Mouse (Mus musculus): Measurements from ENCODE around the gene Tas2r129. TPM values are rescaled to one million over a fixed set of nuclear protein-coding genes. Genes with fewer than 3 reads are reported as not detected.
"Not testable (repeated sequence)": the region's sequence is repeated elsewhere in the genome, so short reads cannot be mapped to it uniquely, and the experiment has no call there.

The Tas2r129 gene
- polyA plus RNA-seq (2016; fragmentation: Nextera tagmentation; extraction: Ambion mirVana): not detected in 2 replicates

GRCm38 (mm10) chr6:132950802-132951201 is at the start of gene Tas2r129:
Gene Tas2r129 (plus strand): TSS chr6:132951102.
- Histone ChIP-seq H3K9ac (no peak within 1 kb of the TSS), H3K36me3 (replicated peaks) (no peaks in the 10 kb centered on the region), H3K9me3 (no peaks in the 10 kb centered on the region), H3K27ac (no peak within 1 kb of the TSS), H3K4me1 (no peaks in the 10 kb centered on the region), H3K4me2 (no peak within 1 kb of the TSS), H3K4me3 (replicated peaks) (no peak within 1 kb of the TSS), H3K27me3 (no peaks in the 10 kb centered on the region)
- WGBS: 79% methylated on average over 2 of the region's 2 CpGs
- ATAC-seq (ENCODE audit: low FRiP score): no peak

GRCm38 (mm10) chr6:132909351-132909750 is 41.6 kb upstream of the Tas2r129 start, which contains the start of gene Tas2r125:
Gene Tas2r125 (plus strand): TSS chr6:132909651.
- no peaks in the 10 kb centered on the region for H3K4me1 ChIP-seq
- no peaks in the 10 kb centered on the region for H3K36me3 ChIP-seq (replicated peaks)
- ATAC-seq (ENCODE audit: low FRiP score): no peak
- no peak within 1 kb of the TSS for H3K4me2 ChIP-seq
- H3K9me3 ChIP-seq: no peaks in the 10 kb centered on the region
- 90% methylated on average over 3 of the region's 3 CpGs for WGBS
- H3K27me3 ChIP-seq: no peaks in the 10 kb centered on the region
- no peak within 1 kb of the TSS for H3K9ac ChIP-seq
- H3K4me3 ChIP-seq (replicated peaks): no peak within 1 kb of the TSS
- H3K27ac ChIP-seq: no peak within 1 kb of the TSS

DNA sequence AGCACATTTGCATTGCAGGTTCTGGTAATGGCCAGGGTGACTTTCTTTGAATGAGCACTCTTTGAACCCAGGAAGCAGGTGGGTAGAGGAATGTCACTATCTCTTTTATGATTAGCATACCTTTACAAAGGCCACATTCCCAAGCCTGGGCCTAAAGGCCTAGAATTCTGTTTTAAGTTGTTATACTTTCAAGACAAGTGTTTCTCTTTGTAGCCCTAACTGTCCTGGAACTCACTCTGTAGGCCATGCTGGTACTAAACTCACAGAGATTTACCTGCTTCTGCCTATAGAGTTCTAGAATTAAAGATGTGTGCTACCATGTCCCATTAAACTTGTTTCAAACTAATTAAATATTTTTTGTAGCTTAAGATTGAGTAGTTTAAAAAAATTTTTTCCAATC is 9.5 kb upstream of the Tas2r129 start:
- H3K27ac ChIP-seq; H3K9ac ChIP-seq; H3K4me2 ChIP-seq; H3K27me3 ChIP-seq; H3K9me3 ChIP-seq; H3K4me1 ChIP-seq; ATAC-seq (ENCODE audit: low FRiP score); H3K36me3 ChIP-seq (replicated peaks); H3K4me3 ChIP-seq (replicated peaks): not testable (repeated sequence)

DNA sequence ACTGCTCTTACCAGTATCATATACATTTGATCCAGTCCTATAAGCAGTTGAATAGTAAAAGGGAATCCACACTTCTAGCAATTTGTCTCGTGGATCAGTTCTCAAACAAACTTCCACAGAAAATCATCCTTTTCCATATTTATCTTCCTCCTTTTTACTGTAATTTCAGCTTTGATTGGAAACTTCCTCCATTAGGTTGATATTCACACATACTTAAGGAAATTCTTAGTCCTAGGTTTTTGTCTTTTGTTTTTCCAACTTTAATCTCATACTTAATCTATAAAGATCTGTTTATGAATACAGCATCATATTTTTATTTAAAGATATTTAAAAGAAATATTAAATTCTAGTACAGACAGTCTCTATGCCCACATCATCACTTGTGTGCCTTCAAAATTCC is 6.9 kb downstream of the Tas2r129 start, which contains the start of gene Tas2r131:
Gene Tas2r131, minus strand, starts transcription at position 101 of the 400 bp plus-strand sequence.
- no peak for ATAC-seq (ENCODE audit: low FRiP score)
- H3K4me1 ChIP-seq: no peaks in the 10 kb centered on the region
- WGBS: 71% methylated on average over 1 of the region's 1 CpGs
- no peaks in the 10 kb centered on the region for H3K9me3 ChIP-seq
- H3K27me3 ChIP-seq: no peaks in the 10 kb centered on the region
- no peak within 1 kb of the TSS for H3K9ac ChIP-seq
- no peak within 1 kb of the TSS for H3K4me2 ChIP-seq
- H3K4me3 ChIP-seq (replicated peaks): no peak within 1 kb of the TSS
- H3K27ac ChIP-seq: no peak within 1 kb of the TSS
- H3K36me3 ChIP-seq (replicated peaks): no peaks in the 10 kb centered on the region

GRCm38 (mm10) chr6:132980865-132981264 is 30.0 kb downstream of the Tas2r129 start, which contains the start of gene Tas2r109:
Gene Tas2r109 (minus strand): TSS chr6:132980965.
- Histone ChIP-seq H3K9me3 (no peaks in the 10 kb centered on the region), H3K27me3 (no peaks in the 10 kb centered on the region), H3K4me1 (no peaks in the 10 kb centered on the region), H3K4me2 (no peak within 1 kb of the TSS), H3K4me3 (replicated peaks) (no peak within 1 kb of the TSS), H3K9ac (no peak within 1 kb of the TSS), H3K27ac (no peak within 1 kb of the TSS), H3K36me3 (replicated peaks) (no peaks in the 10 kb centered on the region)
- ATAC-seq (ENCODE audit: low FRiP score): no peak
- 81% methylated on average over 2 of the region's 2 CpGs for WGBS

Other genes with a start within 250 kb of the Tas2r129 start
- gene Tas2r122, start 239.2 kb upstream of the Tas2r129 start, polyA plus RNA-seq (2016; fragmentation: Nextera tagmentation; extraction: Ambion mirVana): not detected in 2 replicates
- not detected in 2 replicates for gene Tas2r115, start 213.1 kb upstream of the Tas2r129 start, polyA plus RNA-seq (2016; fragmentation: Nextera tagmentation; extraction: Ambion mirVana)
- not detected in 2 replicates for gene Tas2r124, start 196.4 kb upstream of the Tas2r129 start, polyA plus RNA-seq (2016; fragmentation: Nextera tagmentation; extraction: Ambion mirVana)
- not detected in 2 replicates for gene Tas2r102, start 189.0 kb upstream of the Tas2r129 start, polyA plus RNA-seq (2016; fragmentation: Nextera tagmentation; extraction: Ambion mirVana)
- gene Tas2r136, start 172.9 kb upstream of the Tas2r129 start, polyA plus RNA-seq (2016; fragmentation: Nextera tagmentation; extraction: Ambion mirVana): not detected in 2 replicates
- not detected in 2 replicates for gene Tas2r117, start 148.3 kb upstream of the Tas2r129 start, polyA plus RNA-seq (2016; fragmentation: Nextera tagmentation; extraction: Ambion mirVana)
- not detected in 2 replicates for gene Tas2r123, start 104.0 kb upstream of the Tas2r129 start, polyA plus RNA-seq (2016; fragmentation: Nextera tagmentation; extraction: Ambion mirVana)
- gene Tas2r116, start 95.7 kb upstream of the Tas2r129 start, polyA plus RNA-seq (2016; fragmentation: Nextera tagmentation; extraction: Ambion mirVana): not detected in 2 replicates
- not detected in 2 replicates for gene Tas2r110, start 83.1 kb upstream of the Tas2r129 start, polyA plus RNA-seq (2016; fragmentation: Nextera tagmentation; extraction: Ambion mirVana)
- not detected in 2 replicates for gene Tas2r113, start 58.1 kb upstream of the Tas2r129 start, polyA plus RNA-seq (2016; fragmentation: Nextera tagmentation; extraction: Ambion mirVana)
- gene Tas2r125, start 41.5 kb upstream of the Tas2r129 start, polyA plus RNA-seq (2016; fragmentation: Nextera tagmentation; extraction: Ambion mirVana): not detected in 2 replicates
- not detected in 2 replicates for gene Tas2r131, start 6.8 kb downstream of the Tas2r129 start, polyA plus RNA-seq (2016; fragmentation: Nextera tagmentation; extraction: Ambion mirVana)
- not detected in 2 replicates for gene Tas2r109, start 29.9 kb downstream of the Tas2r129 start, polyA plus RNA-seq (2016; fragmentation: Nextera tagmentation; extraction: Ambion mirVana)
- not detected in 2 replicates for gene Tas2r103, start 86.0 kb downstream of the Tas2r129 start, polyA plus RNA-seq (2016; fragmentation: Nextera tagmentation; extraction: Ambion mirVana)
- gene Tas2r140, start 104.7 kb downstream of the Tas2r129 start, polyA plus RNA-seq (2016; fragmentation: Nextera tagmentation; extraction: Ambion mirVana): not detected in 2 replicates
- 100.0 and 102 TPM in 2 replicates for gene Smim10l1, start 153.8 kb downstream of the Tas2r129 start, polyA plus RNA-seq (2016; fragmentation: Nextera tagmentation; extraction: Ambion mirVana)